In genomic region chr15:93595746-93596145, GRCm38 (mm10) we compare ENCODE assay signal across 8 mouse cellular contexts. TPM values are rescaled to one million over a fixed set of nuclear protein-coding genes. Genes with fewer than 3 reads are reported as not detected.
DNase-seq lines count a peak whose midpoint lies in the region; ATAC-seq and TF ChIP-seq lines count a peak whose summit lies in the region.

TSS of gene Prickle1 (minus strand) at chr15:93595891.

- H3K9ac ChIP-seq in intestine, postnatal 0 days (ENCODE audit: low read depth, low read length), result peak within 1 kb of the TSS; percentile 94
- H3K9ac ChIP-seq in midbrain, embryonic 12.5 days (replicated peaks), result peak within 1 kb of the TSS; percentile 84

- peak within 1 kb of the TSS; percentile 92 for H3K4me2 ChIP-seq in intestine, postnatal 0 days (replicated peaks; ENCODE audit: low read depth)
- peak within 1 kb of the TSS; percentile 95 for H3K4me2 ChIP-seq in midbrain, embryonic 12.5 days (replicated peaks)

- ATAC-seq in granulocyte monocyte progenitor cell, adult 5-6 weeks (replicated peaks; ENCODE audit: poor library complexity, severe bottlenecking), result peak; percentile 78
- ATAC-seq in intestine, postnatal 0 days, result peak; percentile 90
- ATAC-seq in midbrain, embryonic 12.5 days (ENCODE audit: low FRiP score, low read depth), result peak; percentile 96

- H3K9me3 ChIP-seq in intestine, postnatal 0 days (ENCODE audit: control insufficient read depth), result no peaks in the 10 kb centered on the region
- H3K9me3 ChIP-seq in limb, embryonic 10.5 days (replicated peaks), result no peaks in the 10 kb centered on the region
- no peaks in the 10 kb centered on the region for H3K9me3 ChIP-seq in midbrain, embryonic 12.5 days

- peak; percentile 94 for DNase-seq in adrenal gland, postnatal 25 days
- DNase-seq in embryo, embryonic 9.5 days (ENCODE audit: extremely low spot score), result peak; percentile 87
- DNase-seq in limb, embryonic 10.5 days (ENCODE audit: low spot score), result peak; percentile 92
- DNase-seq in spleen, adult 12 weeks (ENCODE audit: low spot score), result peak; percentile 30
- DNase-seq in MN1 (ENCODE audit: low spot score), result no peak

- no peaks in the 10 kb centered on the region for H3K27me3 ChIP-seq in intestine, postnatal 0 days (replicated peaks; ENCODE audit: control insufficient read depth, insufficient read depth, low read length)
- no peaks in the 10 kb centered on the region for H3K27me3 ChIP-seq in limb, embryonic 10.5 days (ENCODE audit: low read depth, poor library complexity, severe bottlenecking)
- H3K27me3 ChIP-seq in midbrain, embryonic 12.5 days, result peaks cover 22% of the 10 kb centered on the region

- peak within 1 kb of the TSS; percentile 94 for H3K27ac ChIP-seq in intestine, postnatal 0 days (ENCODE audit: low read depth, low read length)
- peak within 1 kb of the TSS; percentile 99 for H3K27ac ChIP-seq in limb, embryonic 10.5 days
- H3K27ac ChIP-seq in midbrain, embryonic 12.5 days (replicated peaks), result peak within 1 kb of the TSS; percentile 81

- under 1% methylated on average over 42 of the region's 60 CpGs for WGBS in intestine, postnatal 0 days
- WGBS in limb, embryonic 10.5 days, result under 1% methylated on average over 60 of the region's 60 CpGs
- under 1% methylated on average over 60 of the region's 60 CpGs for WGBS in midbrain, embryonic 12.5 days

- TF ChIP-seq CTCF in intestine, postnatal 0 days (IDR thresholded peaks at IDR 0.05; ENCODE audit: low read depth), result 0 out of 2 replicates have a peak, but pooled peaks have one; percentile 9

- peak within 1 kb of the TSS; percentile 89 for H3K4me3 ChIP-seq in intestine, postnatal 0 days (ENCODE audit: low read depth, low read length)
- H3K4me3 ChIP-seq in limb, embryonic 10.5 days, result peak within 1 kb of the TSS; percentile 99
- H3K4me3 ChIP-seq in midbrain, embryonic 12.5 days, result peak within 1 kb of the TSS; percentile 84

- H3K4me1 ChIP-seq in intestine, postnatal 0 days (replicated peaks; ENCODE audit: control insufficient read depth, insufficient read depth, low read length), result 0 out of 2 replicates have a peak, but pooled peaks cover 10% of the 10 kb centered on the region
- peaks cover 53% of the 10 kb centered on the region for H3K4me1 ChIP-seq in limb, embryonic 10.5 days
- peaks cover 15% of the 10 kb centered on the region for H3K4me1 ChIP-seq in midbrain, embryonic 12.5 days

- no peaks in the 10 kb centered on the region for H3K36me3 ChIP-seq in intestine, postnatal 0 days (ENCODE audit: control insufficient read depth, insufficient read depth)
- H3K36me3 ChIP-seq in limb, embryonic 10.5 days, result no peaks in the 10 kb centered on the region
- H3K36me3 ChIP-seq in midbrain, embryonic 12.5 days, result no peaks in the 10 kb centered on the region

RNA-seq across cellular contexts. Expression of gene Prickle1, which starts in this region (rescaled TPM):
- total RNA-seq in adrenal gland, postnatal 25 days (2021), result 17.0 and 18.2 TPM in 2 replicates
- 1.8 and 1.9 TPM in 2 replicates for total RNA-seq in granulocyte monocyte progenitor cell, adult 5-6 weeks (2014; fragmentation: Nextera tagmentation)
- total RNA-seq in granulocyte monocyte progenitor cell, adult 5-6 weeks (2017), result 1.9 and 2.1 TPM in 2 replicates
- polyA plus RNA-seq in intestine, postnatal 0 days (2015; fragmentation: Nextera tagmentation; extraction: Ambion mirVana), result 6.3 and 6.5 TPM in 2 replicates
- 20.4 and 25.7 TPM in 2 replicates for polyA plus RNA-seq in limb, embryonic 10.5 days (2016; fragmentation: Nextera tagmentation; extraction: Ambion mirVana)
- polyA plus RNA-seq in midbrain, embryonic 12.5 days (2016; fragmentation: Nextera tagmentation; extraction: Ambion mirVana), result 12.8 and 16.9 TPM in 2 replicates
